Mouse (Mus musculus): ENCODE results near the gene Olfr1134.
"Not testable (repeated sequence)": the region's sequence is repeated elsewhere in the genome, so short reads cannot be mapped to it uniquely, and the experiment has no call there.

The Olfr1134 gene

GRCm38 (mm10) chr2:87658360-87658759 is at the start of gene Olfr1134:
Gene Olfr1134, minus strand, starts transcription at chr2:87658460.
- DNase-seq: no peak

GRCm38 (mm10) chr2:87693847-87694246 is 35.6 kb upstream of the Olfr1134 start, which contains the start of gene Olfr1136:
Gene Olfr1136, minus strand, starts transcription at chr2:87693947.
- DNase-seq: no peak

GRCm38 (mm10) chr2:87673564-87673963 is 15.3 kb upstream of the Olfr1134 start, which contains the start of gene Olfr1135:
Gene Olfr1135, minus strand, starts transcription at chr2:87673664.
- no peak for DNase-seq

GRCm38 (mm10) chr2:87647274-87647673 is 11.0 kb downstream of the Olfr1134 start, which contains the start of gene Olfr1133:
Gene Olfr1133, minus strand, starts transcription at chr2:87647374.
- no peak for DNase-seq

GRCm38 (mm10) chr2:87642441-87642840 is 15.8 kb downstream of the Olfr1134 start:
- no peak for DNase-seq

GRCm38 (mm10) chr2:87637435-87637834 is 20.8 kb downstream of the Olfr1134 start, which contains the start of gene Olfr1132:
Gene Olfr1132, minus strand, starts transcription at chr2:87637535.
- no peak for DNase-seq

GRCm38 (mm10) chr2:87626804-87627203 is 31.5 kb downstream of the Olfr1134 start, which contains the start of gene Olfr1131:
Gene Olfr1131, plus strand, starts transcription at chr2:87627104.
- DNase-seq: no peak

GRCm38 (mm10) chr2:87605912-87606311 is 52.3 kb downstream of the Olfr1134 start, which contains the start of gene Olfr1130:
Gene Olfr1130, plus strand, starts transcription at chr2:87606212.
- DNase-seq: not testable (repeated sequence)

Data from cerebellum, adult 9-11 months (tissue).